Mouse (Mus musculus) myocyte (in vitro differentiated cells): ENCODE data around the gene Dcun1d3. TPM values are rescaled to one million over a fixed set of nuclear protein-coding genes. Genes with fewer than 3 reads are reported as not detected.
A peak's percentile ranks its signal among the peaks of the same experiment; 100 is the strongest.

Experiments used
- H3K27me3 ChIP-seq: one replicate; pipeline ENCODE4 v1.6.1; 2011; ENCODE audit not compliant: control insufficient read depth, insufficient read depth, insufficient read length
- H3K36me3 ChIP-seq: one replicate; pipeline ENCODE4 v1.6.1; 2011; ENCODE audit not compliant: control insufficient read depth, insufficient read depth
- H3K4me2 ChIP-seq: one replicate; pipeline ENCODE4 v1.6.1; 2011; ENCODE audit warnings: low read depth, control low read depth
- H3K4me3 ChIP-seq: one replicate; pipeline ENCODE4 v1.5.1; 2011; ENCODE audit warnings: mild to moderate bottlenecking, control low read depth, moderate library complexity
- H3K79me2 ChIP-seq: one replicate; pipeline ENCODE4 v1.6.1; 2011; ENCODE audit not compliant: control insufficient read depth, insufficient read depth
- H3ac ChIP-seq: one replicate; pipeline ENCODE4 v1.6.1; 2011; ENCODE audit not compliant: control insufficient read depth, insufficient read length
- CEBPB ChIP-seq: IDR thresholded peaks from 2 replicates; pipeline ENCODE4 v1.6.1; 2011; ENCODE audit warnings: mild to moderate bottlenecking, moderate library complexity; ENCODE audit not compliant: poor library complexity, insufficient read depth, severe bottlenecking
- E2F4 ChIP-seq: IDR thresholded peaks from one replicate; pipeline ENCODE4 v1.6.1; 2011; ENCODE audit warnings: mild to moderate bottlenecking, control low read depth, moderate library complexity; ENCODE audit not compliant: insufficient read depth
- MAX ChIP-seq: IDR thresholded peaks from one replicate; pipeline ENCODE4 v1.6.1; 2011; ENCODE audit warnings: low read depth, mild to moderate bottlenecking, control low read depth
- MYOD1 ChIP-seq, 3 experiments: IDR thresholded peaks; one replicate each; pipeline ENCODE4 v1.6.1; 2011; ENCODE audit warnings: control low read depth in 2 of 3, low read depth in 2 of 3, mild to moderate bottlenecking in 2 of 3, moderate library complexity in 1 of 3; ENCODE audit not compliant: insufficient read length in 2 of 3, control insufficient read depth in 1 of 3
- MYOG ChIP-seq, 3 experiments: IDR thresholded peaks; one replicate each; pipeline ENCODE4 v1.6.1; 2011; ENCODE audit warnings: control low read depth in 2 of 3, low read depth in 2 of 3, mild to moderate bottlenecking in 2 of 3; ENCODE audit not compliant: insufficient read length in 2 of 3, control insufficient read depth in 1 of 3, insufficient read depth in 1 of 3
- POLR2A ChIP-seq: IDR thresholded peaks from one replicate; pipeline ENCODE4 v1.6.1; 2011; ENCODE audit warnings: low read depth, mild to moderate bottlenecking, control low read depth, moderate library complexity; ENCODE audit not compliant: insufficient read length
- POLR2AphosphoS2 ChIP-seq: IDR thresholded peaks from one replicate; pipeline ENCODE4 v1.6.1; 2011; ENCODE audit warnings: low read depth, control low read depth; ENCODE audit not compliant: insufficient read length
- REST ChIP-seq: IDR thresholded peaks from one replicate; pipeline ENCODE4 v1.6.1; 2011; ENCODE audit warnings: mild to moderate bottlenecking, control low read depth, moderate library complexity; ENCODE audit not compliant: insufficient read depth, insufficient read length
- SRF ChIP-seq: IDR thresholded peaks from one replicate; pipeline ENCODE4 v1.6.1; 2011; ENCODE audit warnings: low read depth; ENCODE audit not compliant: control insufficient read depth, insufficient read length
- TCF12 ChIP-seq: IDR thresholded peaks from one replicate; pipeline ENCODE4 v1.6.1; 2011; ENCODE audit warnings: mild to moderate bottlenecking, control low read depth; ENCODE audit not compliant: poor library complexity, insufficient read depth, severe bottlenecking
- TCF3 ChIP-seq: IDR thresholded peaks from one replicate; pipeline ENCODE4 v1.6.1; 2011; ENCODE audit warnings: low read depth, control low read depth; ENCODE audit not compliant: insufficient read length
- USF1 ChIP-seq: IDR thresholded peaks from one replicate; pipeline ENCODE4 v1.6.1; 2011; ENCODE audit warnings: low read depth, mild to moderate bottlenecking, control low read depth, moderate library complexity
- polyA plus RNA-seq: library from polyadenylated mRNA; unstranded; fragments of >200 nt; fragmentation: generic; extraction: Trizol; gene quantifications from one replicate; pipeline ENCODE4 v1.2.1, GENCODE M21; 2012; ENCODE audit warnings: missing spikeins

The Dcun1d3 gene
- polyA plus RNA-seq, 1 experiment: 8.8 TPM

- Histone ChIP-seq H3ac (no peak overlapping the region), H3K36me3 (peaks cover 5% of the 10 kb centered on the region), H3K4me2 (peak overlapping the region; percentile 41), H3K79me2 (peaks cover 53% of the 10 kb centered on the region), H3K4me3 (no peak overlapping the region), H3K27me3 (no peaks in the 10 kb centered on the region)
- TF ChIP-seq USF1 (no peak), MYOG (IDR thresholded peaks at IDR 0.05; ENCODE audit: control insufficient read depth in 1 of 3, insufficient read depth in 1 of 3, insufficient read length in 2 of 3, low read depth in 2 of 3) (peak in 1 of 3 experiments; percentile 27), MYOD1 (IDR thresholded peaks at IDR 0.05; ENCODE audit: control insufficient read depth in 1 of 3, insufficient read length in 2 of 3, low read depth in 2 of 3) (peak in 1 of 3 experiments; percentile 24)
Observed at GRCm38 (mm10) chr7:119875776-119876440, 20.2 kb downstream of the Dcun1d3 start.

GRCm38 (mm10) chr7:119873050-119873449 lies 23.0 kb downstream of the Dcun1d3 start:
- no peaks in the 10 kb centered on the region for H3K27me3 ChIP-seq
- H3K4me2 ChIP-seq: no peak overlapping the region
- H3K79me2 ChIP-seq: peaks cover 60% of the 10 kb centered on the region
- H3K4me3 ChIP-seq: no peak overlapping the region
- H3ac ChIP-seq: no peak overlapping the region
- TF ChIP-seq POLR2A (no peak), TCF3 (no peak), MYOD1 (IDR thresholded peaks at IDR 0.05; ENCODE audit: control insufficient read depth in 1 of 3, insufficient read length in 2 of 3, low read depth in 2 of 3) (no peak), CEBPB (no peak), TCF12 (no peak), MYOG (IDR thresholded peaks at IDR 0.05; ENCODE audit: control insufficient read depth in 1 of 3, insufficient read depth in 1 of 3, insufficient read length in 2 of 3, low read depth in 2 of 3) (no peak), POLR2AphosphoS2 (no peak)
- peaks cover 5% of the 10 kb centered on the region for H3K36me3 ChIP-seq

- Histone ChIP-seq H3K36me3 (peaks cover 5% of the 10 kb centered on the region), H3ac (no peak overlapping the region), H3K79me2 (peaks cover 56% of the 10 kb centered on the region), H3K27me3 (no peaks in the 10 kb centered on the region), H3K4me3 (no peak overlapping the region), H3K4me2 (no peak overlapping the region)
- TF ChIP-seq MYOD1 (IDR thresholded peaks at IDR 0.05; ENCODE audit: control insufficient read depth in 1 of 3, insufficient read length in 2 of 3, low read depth in 2 of 3) (no peak), TCF12 (no peak), MAX (no peak), REST (no peak), SRF (no peak), POLR2AphosphoS2 (no peak), E2F4 (no peak), USF1 (no peak), POLR2A (no peak), CEBPB (no peak), MYOG (IDR thresholded peaks at IDR 0.05; ENCODE audit: control insufficient read depth in 1 of 3, insufficient read depth in 1 of 3, insufficient read length in 2 of 3, low read depth in 2 of 3) (no peak), TCF3 (no peak)
Observed at GRCm38 (mm10) chr7:119872204-119872603, 23.9 kb downstream of the Dcun1d3 start.

GRCm38 (mm10) chr7:119866136-119866535 lies 30.0 kb downstream of the Dcun1d3 start:
- Histone ChIP-seq H3ac (no peak overlapping the region), H3K79me2 (peaks cover 34% of the 10 kb centered on the region), H3K4me3 (no peak overlapping the region), H3K4me2 (no peak overlapping the region), H3K27me3 (no peaks in the 10 kb centered on the region), H3K36me3 (no peaks in the 10 kb centered on the region)
- TF ChIP-seq TCF3: no peak
- TF ChIP-seq MYOD1 (IDR thresholded peaks at IDR 0.05; ENCODE audit: control insufficient read depth in 1 of 3, insufficient read length in 2 of 3, low read depth in 2 of 3): no peak
- TF ChIP-seq POLR2A: no peak
- TF ChIP-seq SRF: no peak
- TF ChIP-seq MAX: no peak
- no peak for TF ChIP-seq POLR2AphosphoS2
- no peak for TF ChIP-seq MYOG (IDR thresholded peaks at IDR 0.05; ENCODE audit: control insufficient read depth in 1 of 3, insufficient read depth in 1 of 3, insufficient read length in 2 of 3, low read depth in 2 of 3)
- TF ChIP-seq E2F4: no peak
- TF ChIP-seq REST: no peak
- no peak for TF ChIP-seq CEBPB
- no peak for TF ChIP-seq TCF12
- no peak for TF ChIP-seq USF1

- Histone ChIP-seq H3K4me3 (no peak overlapping the region), H3K36me3 (no peaks in the 10 kb centered on the region), H3K27me3 (no peaks in the 10 kb centered on the region), H3K79me2 (peaks cover 29% of the 10 kb centered on the region), H3ac (no peak overlapping the region), H3K4me2 (no peak overlapping the region)
- TF ChIP-seq MAX (no peak), TCF12 (no peak), POLR2A (no peak), CEBPB (no peak), REST (no peak), SRF (no peak), E2F4 (no peak), MYOD1 (IDR thresholded peaks at IDR 0.05; ENCODE audit: control insufficient read depth in 1 of 3, insufficient read length in 2 of 3, low read depth in 2 of 3) (no peak), POLR2AphosphoS2 (no peak), TCF3 (no peak), MYOG (IDR thresholded peaks at IDR 0.05; ENCODE audit: control insufficient read depth in 1 of 3, insufficient read depth in 1 of 3, insufficient read length in 2 of 3, low read depth in 2 of 3) (no peak), USF1 (no peak)
Observed at GRCm38 (mm10) chr7:119864500-119864899, 31.6 kb downstream of the Dcun1d3 start.
